Mouse (Mus musculus) ES-E14 (cell line): ENCODE data around the gene Gm10282. TPM values are rescaled to one million over a fixed set of nuclear protein-coding genes. Genes with fewer than 3 reads are reported as not detected.

Source experiments
- DNase-seq: peaks from one replicate; pipeline ENCODE4 v3.0.0-alpha.2; 2013; ENCODE audit warnings: low read depth, low spot score
- H3K27ac ChIP-seq: 2 replicates; pipeline ENCODE4 v1.5.1; 2012; ENCODE audit warnings: low read depth, mild to moderate bottlenecking, low read length, moderate library complexity, mixed read lengths; ENCODE audit not compliant: poor library complexity, insufficient read depth, severe bottlenecking
- H3K36me3 ChIP-seq: 2 replicates; pipeline ENCODE4 v1.6.1; 2012; ENCODE audit warnings: mild to moderate bottlenecking, low read length, moderate library complexity, mixed read lengths; ENCODE audit not compliant: control insufficient read depth, poor library complexity, insufficient read depth, severe bottlenecking
- H3K4me1 ChIP-seq, 2 experiments: fragments of 150-350 bp in 1 of 2; sonication (generic) in 1 of 2; 2 replicates each; pipeline ENCODE4 v1.6.1; 2012; ENCODE audit warnings: low read length in 2 of 2, mild to moderate bottlenecking in 1 of 2, mixed read lengths in 1 of 2; ENCODE audit not compliant: control insufficient read depth in 2 of 2, insufficient read depth in 2 of 2, poor library complexity in 1 of 2
- H3K4me3 ChIP-seq, 2 experiments: fragments of 150-350 bp in 1 of 2; sonication (generic) in 1 of 2; 2 replicates each; pipeline ENCODE4 v1.5.1; 2012; ENCODE audit warnings: low read length in 2 of 2, low read depth in 1 of 2, mild to moderate bottlenecking in 1 of 2, mixed read lengths in 1 of 2; ENCODE audit not compliant: insufficient read depth in 1 of 2, poor library complexity in 1 of 2, severe bottlenecking in 1 of 2
- H3K9ac ChIP-seq: 2 replicates; pipeline ENCODE4 v1.6.1; 2012; ENCODE audit warnings: low read depth, mild to moderate bottlenecking, low read length, mixed read lengths; ENCODE audit not compliant: poor library complexity, insufficient read depth, severe bottlenecking
- H3K9me3 ChIP-seq: fragments of 150-350 bp; sonication (generic); 2 replicates; pipeline ENCODE4 v1.6.1; 2012; ENCODE audit warnings: low read depth, mild to moderate bottlenecking, low read length; ENCODE audit not compliant: control insufficient read depth, insufficient read depth
- CHD2 ChIP-seq: IDR thresholded peaks from 2 replicates; pipeline ENCODE4 v1.6.1; 2014; ENCODE audit warnings: mild to moderate bottlenecking, low read depth, low read length, inconsistent platforms
- HCFC1 ChIP-seq: IDR thresholded peaks from 2 replicates; pipeline ENCODE4 v1.6.1; 2012; ENCODE audit warnings: low read length, inconsistent platforms, borderline replicate concordance; ENCODE audit not compliant: insufficient read depth
- MAFK ChIP-seq: IDR thresholded peaks from 2 replicates; pipeline ENCODE4 v1.6.1; 2014; ENCODE audit warnings: mild to moderate bottlenecking, low read depth, low read length, inconsistent platforms; ENCODE audit not compliant: insufficient read depth
- ZC3H11A ChIP-seq: IDR thresholded peaks from 2 replicates; pipeline ENCODE4 v1.6.1; 2012; ENCODE audit warnings: low read depth, mild to moderate bottlenecking, inconsistent platforms, low read length, borderline replicate concordance
- ZNF384 ChIP-seq: IDR thresholded peaks from 2 replicates; pipeline ENCODE4 v1.6.1; 2012; ENCODE audit warnings: low read depth, low read length, inconsistent platforms
- in situ Hi-C, 2 experiments: fragments of 600-800 bp; cut with MboI; formaldehyde crosslinking; loops; one replicate each; pipeline ENCODE4 v1.15.1; 2025; ENCODE audit warnings: low sequenced_read_pairs in 2 of 2, inconsistent platforms in 1 of 2; ENCODE audit not compliant: unreplicated experiment in 2 of 2
- total RNA-seq: library from RNA; depleted of rRNA; stranded (reverse); fragments of 300-350 nt; gene quantifications from 2 replicates; pipeline ENCODE4 v1.2.3, GENCODE M21; 2012

The Gm10282 gene
- total RNA-seq, 1 experiment, result 21.2 TPM

- in situ Hi-C loops, result no loop called here
- no peak for DNase-seq
- peaks cover 3 to 11% of the 10 kb centered on the region in 2 experiments; a peak in 3 of 4 replicates for H3K4me1 ChIP-seq
- no peak overlapping the region for H3K27ac ChIP-seq
- H3K9ac ChIP-seq, result no peak overlapping the region
- H3K36me3 ChIP-seq, result no peaks in the 10 kb centered on the region
- no peak overlapping the region for H3K4me3 ChIP-seq
- no peak for TF ChIP-seq ZNF384
- no peak for TF ChIP-seq CHD2
- no peak for TF ChIP-seq ZC3H11A
- no peak for TF ChIP-seq HCFC1
- no peak for TF ChIP-seq MAFK
- no peaks in the 10 kb centered on the region for H3K9me3 ChIP-seq
Measured at GRCm38 (mm10) chr8:72291104-72291503, 14.0 kb downstream of the Gm10282 start.

GRCm38 (mm10) chr8:72289051-72289450 is 16.0 kb downstream of the Gm10282 start:
- Histone ChIP-seq H3K4me3 (no peak overlapping the region), H3K4me1 (peaks cover 3 to 11% of the 10 kb centered on the region in 2 experiments; a peak in 3 of 4 replicates), H3K36me3 (no peaks in the 10 kb centered on the region), H3K9ac (no peak overlapping the region), H3K9me3 (no peaks in the 10 kb centered on the region), H3K27ac (no peak overlapping the region)
- in situ Hi-C loops, result no loop called here
- DNase-seq, result no peak
- TF ChIP-seq MAFK (no peak), HCFC1 (no peak), ZC3H11A (no peak), ZNF384 (no peak), CHD2 (no peak)

GRCm38 (mm10) chr8:72285285-72285684 is 19.8 kb downstream of the Gm10282 start:
- H3K4me3 ChIP-seq, result no peak overlapping the region
- no peak overlapping the region for H3K9ac ChIP-seq
- in situ Hi-C loops, result no loop called here
- H3K4me1 ChIP-seq, result peaks cover 0 to 5% of the 10 kb centered on the region in 2 experiments; a peak in 1 of 4 replicates
- no peak for TF ChIP-seq CHD2
- TF ChIP-seq MAFK, result no peak
- no peak for TF ChIP-seq ZC3H11A
- TF ChIP-seq ZNF384, result no peak
- TF ChIP-seq HCFC1, result no peak
- no peak for DNase-seq
- no peak overlapping the region for H3K27ac ChIP-seq
- H3K9me3 ChIP-seq, result no peaks in the 10 kb centered on the region
- no peaks in the 10 kb centered on the region for H3K36me3 ChIP-seq

- no peaks in the 10 kb centered on the region for H3K9me3 ChIP-seq
- in situ Hi-C loops, result no loop called here
- DNase-seq, result no peak
- H3K4me1 ChIP-seq, result peaks cover 0 to 11% of the 10 kb centered on the region in 2 experiments; a peak in 1 of 4 replicates
- H3K4me3 ChIP-seq, result no peak overlapping the region
- no peaks in the 10 kb centered on the region for H3K36me3 ChIP-seq
- TF ChIP-seq ZC3H11A, result no peak
- no peak for TF ChIP-seq ZNF384
- TF ChIP-seq CHD2, result no peak
- TF ChIP-seq MAFK, result no peak
- no peak for TF ChIP-seq HCFC1
- H3K27ac ChIP-seq, result no peak overlapping the region
- no peak overlapping the region for H3K9ac ChIP-seq
Measured at GRCm38 (mm10) chr8:72281634-72282033, 23.4 kb downstream of the Gm10282 start.

GRCm38 (mm10) chr8:72279151-72279550 is 25.9 kb downstream of the Gm10282 start:
- no peaks in the 10 kb centered on the region for H3K36me3 ChIP-seq
- H3K9ac ChIP-seq, result no peak overlapping the region
- no peak for TF ChIP-seq CHD2
- TF ChIP-seq ZNF384, result no peak
- TF ChIP-seq ZC3H11A, result no peak
- no peak for TF ChIP-seq HCFC1
- no peak for TF ChIP-seq MAFK
- H3K4me3 ChIP-seq, result no peak overlapping the region
- in situ Hi-C loops, result no loop called here
- H3K4me1 ChIP-seq, result peaks cover 0 to 6% of the 10 kb centered on the region in 2 experiments; a peak in 1 of 4 replicates
- H3K9me3 ChIP-seq, result no peaks in the 10 kb centered on the region
- no peak overlapping the region for H3K27ac ChIP-seq
- DNase-seq, result no peak
